Mouse (Mus musculus) mouse embryonic stem cell (cell line): ENCODE measurements around the gene Exoc3l2.

Experiments used
- in situ Hi-C, 2 experiments: fragments of 300-500 bp; cut with MboI; formaldehyde crosslinking; loops; 1 replicate in 1 of 2; 3 replicates in 1 of 2; pipeline ENCODE4 v1.14.3; 2019 to 2020; ENCODE audit warnings: low sequenced_read_pairs in 2 of 2, low pct_unique_long_range_greater_than_20kb in 1 of 2, mixed read lengths in 1 of 2; ENCODE audit not compliant: unreplicated experiment in 1 of 2

Exoc3l2 gene

GRCm38 (mm10) chr7:19449165-19449564, 14.0 kb upstream of the Exoc3l2 start:
- in situ Hi-C loops: no loop called here

GRCm38 (mm10) chr7:19455186-19455585, 7.9 kb upstream of the Exoc3l2 start:
- in situ Hi-C loops: no loop called here

- in situ Hi-C loops: no loop called here
Measured at GRCm38 (mm10) chr7:19455819-19456495, 7.2 kb upstream of the Exoc3l2 start.

- in situ Hi-C loops: no loop called here
Measured at GRCm38 (mm10) chr7:19456628-19457027, 6.5 kb upstream of the Exoc3l2 start.

- in situ Hi-C loops: no loop called here
Measured at GRCm38 (mm10) chr7:19457414-19458071, 5.6 kb upstream of the Exoc3l2 start.

- in situ Hi-C loops: no loop called here
Measured at GRCm38 (mm10) chr7:19458072-19458486, 5.1 kb upstream of the Exoc3l2 start.

GRCm38 (mm10) chr7:19458591-19459111, 4.5 kb upstream of the Exoc3l2 start, which contains the start of gene Mark4:
Mark4 (minus strand) TSS chr7:19458821.
- in situ Hi-C loops: no loop called here

GRCm38 (mm10) chr7:19459144-19459870, 3.8 kb upstream of the Exoc3l2 start:
- in situ Hi-C loops: no loop called here

GRCm38 (mm10) chr7:19460500-19460899, 2.6 kb upstream of the Exoc3l2 start:
- in situ Hi-C loops: no loop called here

- in situ Hi-C loops: no loop called here
Measured at GRCm38 (mm10) chr7:19461488-19461887, 1.6 kb upstream of the Exoc3l2 start.

GRCm38 (mm10) chr7:19462443-19462842, 688 bp upstream of the Exoc3l2 start:
- in situ Hi-C loops: no loop called here

- in situ Hi-C loops: no loop called here
Measured at GRCm38 (mm10) chr7:19464367-19465307, 1.5 kb downstream of the Exoc3l2 start.

GRCm38 (mm10) chr7:19466602-19467145, 3.5 kb downstream of the Exoc3l2 start:
- in situ Hi-C loops: no loop called here

GRCm38 (mm10) chr7:19467638-19468037, 4.5 kb downstream of the Exoc3l2 start:
- in situ Hi-C loops: no loop called here

GRCm38 (mm10) chr7:19468279-19468678, 5.1 kb downstream of the Exoc3l2 start:
- in situ Hi-C loops: no loop called here

GRCm38 (mm10) chr7:19469404-19469803, 6.3 kb downstream of the Exoc3l2 start:
- in situ Hi-C loops: no loop called here

GRCm38 (mm10) chr7:19470308-19470707, 7.2 kb downstream of the Exoc3l2 start:
- in situ Hi-C loops: no loop called here

GRCm38 (mm10) chr7:19472403-19472802, 9.3 kb downstream of the Exoc3l2 start:
- in situ Hi-C loops: no loop called here
